Mouse (Mus musculus): Measurements from ENCODE around the gene Rab22a.

Rab22a gene

DNA sequence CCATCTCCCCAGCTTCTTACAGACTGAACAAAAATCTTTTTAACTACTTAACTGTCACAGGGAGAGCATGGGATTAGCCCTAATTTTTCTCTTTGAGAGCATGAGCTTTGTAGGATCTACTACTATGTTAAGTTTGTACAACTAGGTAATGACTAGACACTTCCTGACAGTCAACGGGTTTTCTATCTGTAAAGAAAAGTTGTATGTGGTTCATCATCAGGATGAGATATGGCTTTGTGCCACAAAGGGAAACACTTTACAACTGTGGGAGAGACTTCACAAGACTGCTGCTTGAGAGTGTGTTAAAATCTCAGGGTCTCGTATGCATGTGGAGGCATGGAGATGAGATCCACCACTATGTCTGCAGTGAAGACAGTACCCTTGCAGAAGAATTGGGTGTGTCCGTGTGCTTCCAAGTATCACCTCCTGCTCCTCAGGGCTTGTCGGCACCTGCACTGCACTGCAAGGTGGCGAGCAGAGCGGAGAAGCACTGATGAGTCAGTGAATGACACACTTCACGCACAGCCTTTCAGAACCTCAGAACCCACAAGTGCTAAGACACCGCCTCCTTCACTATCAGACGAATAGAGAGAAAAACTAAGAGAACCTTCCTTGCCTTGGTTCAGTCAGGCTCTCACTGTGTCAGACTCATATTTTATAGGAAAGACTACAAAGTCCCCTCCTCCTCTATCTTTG lies 2.8 kb downstream of the Rab22a start:
- in situ Hi-C loops (cut with MboI; ENCODE audit: low pct_unique_long_range_greater_than_20kb in 1 of 2, low sequenced_read_pairs in 2 of 2, unreplicated experiment in 1 of 2): no loop called here

GRCm38 (mm10) chr2:173664736-173665135 lies 5.2 kb downstream of the Rab22a start:
- in situ Hi-C loops (cut with MboI; ENCODE audit: low pct_unique_long_range_greater_than_20kb in 1 of 2, low sequenced_read_pairs in 2 of 2, unreplicated experiment in 1 of 2): no loop called here

DNA sequence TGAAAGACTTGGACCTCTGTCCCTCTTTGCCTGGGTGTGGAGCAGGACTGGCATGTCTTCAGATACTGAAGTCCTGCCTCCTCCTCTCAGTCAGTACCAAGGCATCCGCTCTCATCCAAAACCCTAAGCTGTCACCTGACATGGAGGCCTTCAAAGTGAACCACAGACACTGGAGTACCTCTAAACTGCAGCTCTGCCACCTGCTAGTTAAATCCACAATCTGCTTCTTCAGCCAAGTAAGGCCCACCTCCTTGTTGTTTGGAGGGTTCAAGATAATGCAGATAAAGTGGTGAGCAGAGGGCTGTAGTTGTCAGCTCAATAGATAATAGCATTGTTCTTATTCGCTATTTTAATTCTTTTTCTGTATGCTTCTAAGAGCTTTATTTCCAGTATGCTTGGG lies 5.7 kb downstream of the Rab22a start:
- in situ Hi-C loops (cut with MboI; ENCODE audit: low pct_unique_long_range_greater_than_20kb in 1 of 2, low sequenced_read_pairs in 2 of 2, unreplicated experiment in 1 of 2): no loop called here

DNA sequence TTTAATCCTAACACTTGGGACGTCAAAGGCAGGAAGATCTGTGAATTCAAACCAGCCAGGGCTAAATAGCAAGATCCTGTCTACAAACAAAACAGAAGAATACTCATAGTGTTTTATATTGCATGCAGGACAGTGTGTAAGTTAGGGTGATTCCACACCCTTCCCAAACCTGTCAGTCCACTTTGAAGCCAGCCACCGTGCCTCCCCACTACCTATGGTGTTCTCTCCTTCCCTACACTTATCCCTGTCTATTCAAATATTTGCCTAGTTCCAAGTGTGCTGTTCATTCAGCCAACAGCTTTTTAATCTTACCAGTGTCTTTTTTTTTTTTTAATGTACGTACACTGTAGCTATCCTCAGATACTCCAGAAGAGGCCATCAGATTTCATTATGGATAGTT lies 7.3 kb downstream of the Rab22a start:
- in situ Hi-C loops (cut with MboI; ENCODE audit: low pct_unique_long_range_greater_than_20kb in 1 of 2, low sequenced_read_pairs in 2 of 2, unreplicated experiment in 1 of 2): no loop called here

GRCm38 (mm10) chr2:173672328-173672896 lies 12.9 kb downstream of the Rab22a start:
- in situ Hi-C loops (cut with MboI; ENCODE audit: low pct_unique_long_range_greater_than_20kb in 1 of 2, low sequenced_read_pairs in 2 of 2, unreplicated experiment in 1 of 2): no loop called here

DNA sequence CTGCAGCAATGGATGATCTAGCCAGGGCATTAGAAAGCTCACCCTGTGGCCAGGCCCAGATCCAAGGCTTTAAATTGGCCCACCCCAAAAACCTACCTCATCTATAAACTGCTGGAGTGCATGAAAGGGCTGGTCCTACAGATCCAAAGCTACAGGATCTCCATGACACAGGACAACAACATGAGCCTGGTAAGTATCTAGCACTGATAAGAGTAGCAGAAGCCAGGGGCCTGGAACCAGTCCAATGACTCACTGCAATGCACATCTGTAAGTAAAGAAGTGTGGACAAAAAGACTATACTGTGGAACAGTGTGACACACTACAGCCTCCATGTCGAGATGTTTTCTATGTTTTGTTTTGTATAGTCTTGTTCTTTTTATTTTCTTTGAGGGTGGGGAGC lies 13.9 kb downstream of the Rab22a start:
- in situ Hi-C loops (cut with MboI; ENCODE audit: low pct_unique_long_range_greater_than_20kb in 1 of 2, low sequenced_read_pairs in 2 of 2, unreplicated experiment in 1 of 2): no loop called here

DNA sequence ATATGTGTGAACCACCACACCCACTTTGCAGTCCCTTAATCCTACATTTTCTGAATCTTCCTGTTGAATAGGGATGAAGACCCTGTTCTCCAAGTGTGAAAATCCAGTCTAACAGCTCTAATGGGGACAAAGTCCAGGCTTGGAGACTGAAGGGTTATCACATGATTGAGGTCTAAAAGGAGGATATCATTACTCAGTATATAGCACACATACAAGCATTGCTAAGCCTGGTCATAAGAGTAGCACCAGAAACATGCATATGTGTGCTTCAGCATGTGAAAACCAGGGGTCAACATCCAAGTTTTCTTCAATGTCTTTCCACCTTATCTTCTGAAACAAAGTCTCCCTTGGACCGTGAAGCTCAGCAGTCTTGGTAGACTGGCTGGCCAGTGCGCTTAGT lies 19.0 kb downstream of the Rab22a start:
- in situ Hi-C loops (cut with MboI; ENCODE audit: low pct_unique_long_range_greater_than_20kb in 1 of 2, low sequenced_read_pairs in 2 of 2, unreplicated experiment in 1 of 2): no loop called here

- in situ Hi-C loops (cut with MboI; ENCODE audit: low pct_unique_long_range_greater_than_20kb in 1 of 2, low sequenced_read_pairs in 2 of 2, unreplicated experiment in 1 of 2): no loop called here
Observed at GRCm38 (mm10) chr2:173679217-173679616, 19.7 kb downstream of the Rab22a start.

- in situ Hi-C loops (cut with MboI; ENCODE audit: low pct_unique_long_range_greater_than_20kb in 1 of 2, low sequenced_read_pairs in 2 of 2, unreplicated experiment in 1 of 2): no loop called here
Observed at GRCm38 (mm10) chr2:173680153-173680552, 20.6 kb downstream of the Rab22a start.

- in situ Hi-C loops (cut with MboI; ENCODE audit: low pct_unique_long_range_greater_than_20kb in 1 of 2, low sequenced_read_pairs in 2 of 2, unreplicated experiment in 1 of 2): no loop called here
Observed at GRCm38 (mm10) chr2:173682773-173683172, 23.2 kb downstream of the Rab22a start.

DNA sequence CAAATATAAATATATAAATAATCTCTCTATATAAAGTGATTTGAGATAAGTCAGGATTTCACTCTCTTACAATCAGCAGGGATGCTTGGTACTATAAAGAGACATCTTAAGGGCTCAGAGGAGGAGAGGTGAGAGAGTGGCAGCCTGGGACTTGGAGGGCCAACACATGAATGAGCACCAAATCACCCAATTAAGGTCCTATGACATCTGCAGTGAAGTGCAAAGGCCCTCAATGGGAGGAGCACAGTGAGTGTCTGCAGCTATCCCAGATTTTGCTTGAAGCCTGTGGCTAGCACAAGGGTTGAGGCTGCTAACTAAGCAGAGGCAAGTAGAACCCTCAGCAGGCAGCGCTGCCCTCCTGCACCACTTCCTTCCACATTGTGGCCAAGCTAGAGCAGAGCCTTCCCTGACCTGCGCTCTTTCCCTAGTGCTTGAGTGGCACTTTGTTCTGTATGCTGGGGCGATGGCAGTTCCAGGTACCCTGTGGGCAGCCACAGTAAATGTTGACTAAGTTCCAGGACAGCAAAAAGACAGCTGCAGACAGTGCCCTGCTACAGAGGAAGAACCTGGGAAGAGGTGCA lies 26.3 kb downstream of the Rab22a start:
- in situ Hi-C loops (cut with MboI; ENCODE audit: low pct_unique_long_range_greater_than_20kb in 1 of 2, low sequenced_read_pairs in 2 of 2, unreplicated experiment in 1 of 2): no loop called here

GRCm38 (mm10) chr2:173687363-173687762 lies 27.8 kb downstream of the Rab22a start:
- in situ Hi-C loops (cut with MboI; ENCODE audit: low pct_unique_long_range_greater_than_20kb in 1 of 2, low sequenced_read_pairs in 2 of 2, unreplicated experiment in 1 of 2): no loop called here

DNA sequence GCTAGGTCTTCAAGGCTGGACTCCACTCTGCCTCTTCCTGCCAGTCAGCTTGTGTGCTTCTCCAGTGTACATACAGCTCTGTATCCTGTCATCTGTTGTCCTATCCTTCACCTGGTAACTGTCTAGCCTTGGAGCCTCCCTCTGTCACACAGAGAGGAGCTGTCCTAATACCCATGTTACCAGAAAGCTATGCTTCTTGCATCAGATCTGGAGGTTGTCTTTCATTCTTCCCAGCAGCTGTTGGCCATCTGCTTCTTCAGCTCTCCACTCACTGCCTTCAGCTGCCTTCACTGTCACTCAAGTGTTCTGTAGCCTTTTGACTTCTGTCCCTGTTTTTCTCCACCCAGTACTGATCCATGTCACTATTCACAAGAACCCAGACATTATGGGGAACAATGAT lies 30.3 kb downstream of the Rab22a start:
- in situ Hi-C loops (cut with MboI; ENCODE audit: low pct_unique_long_range_greater_than_20kb in 1 of 2, low sequenced_read_pairs in 2 of 2, unreplicated experiment in 1 of 2): no loop called here

DNA sequence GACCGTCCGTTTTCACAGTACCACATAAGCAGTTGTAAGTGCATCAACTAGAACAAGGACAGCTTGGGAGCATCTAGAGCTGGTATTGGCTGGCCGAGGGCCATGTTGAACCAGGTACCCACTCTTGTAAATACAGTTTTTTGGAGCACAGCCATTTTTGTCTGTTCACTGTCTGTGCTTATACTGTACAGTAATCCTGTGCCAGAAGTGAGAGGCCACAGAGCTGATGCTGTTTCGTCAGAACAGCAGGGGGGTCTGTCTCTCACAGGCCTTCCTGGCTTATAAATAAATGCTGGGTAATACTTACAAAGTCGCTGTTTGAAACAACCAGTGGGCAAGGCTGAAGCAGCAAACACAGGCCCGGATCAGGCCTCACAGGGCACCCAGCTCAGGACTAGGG lies 32.2 kb downstream of the Rab22a start:
- in situ Hi-C loops (cut with MboI; ENCODE audit: low pct_unique_long_range_greater_than_20kb in 1 of 2, low sequenced_read_pairs in 2 of 2, unreplicated experiment in 1 of 2): no loop called here

- in situ Hi-C loops (cut with MboI; ENCODE audit: low pct_unique_long_range_greater_than_20kb in 1 of 2, low sequenced_read_pairs in 2 of 2, unreplicated experiment in 1 of 2): no loop called here
Observed at GRCm38 (mm10) chr2:173692693-173693092, 33.1 kb downstream of the Rab22a start.

DNA sequence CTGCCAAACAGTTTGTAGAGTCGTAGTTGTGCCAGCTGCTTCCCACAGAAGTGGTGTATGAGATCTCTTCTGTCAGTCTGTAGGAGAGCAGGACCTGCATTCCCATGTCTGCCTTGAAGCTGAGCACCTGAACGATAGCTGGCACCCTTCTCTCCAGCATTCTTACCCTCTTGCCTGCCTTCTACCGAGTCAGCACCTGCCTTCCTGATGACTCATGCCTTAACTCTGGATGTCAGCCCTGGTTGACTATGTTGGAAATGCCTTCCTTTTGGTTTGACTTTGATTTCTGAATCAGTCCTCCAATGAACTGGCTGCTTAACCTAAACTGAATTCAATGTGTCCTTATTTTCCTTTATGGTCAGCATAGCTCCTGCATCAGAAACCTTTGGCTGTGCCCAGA lies 39.3 kb downstream of the Rab22a start:
- in situ Hi-C loops (cut with MboI; ENCODE audit: low pct_unique_long_range_greater_than_20kb in 1 of 2, low sequenced_read_pairs in 2 of 2, unreplicated experiment in 1 of 2): no loop called here

DNA sequence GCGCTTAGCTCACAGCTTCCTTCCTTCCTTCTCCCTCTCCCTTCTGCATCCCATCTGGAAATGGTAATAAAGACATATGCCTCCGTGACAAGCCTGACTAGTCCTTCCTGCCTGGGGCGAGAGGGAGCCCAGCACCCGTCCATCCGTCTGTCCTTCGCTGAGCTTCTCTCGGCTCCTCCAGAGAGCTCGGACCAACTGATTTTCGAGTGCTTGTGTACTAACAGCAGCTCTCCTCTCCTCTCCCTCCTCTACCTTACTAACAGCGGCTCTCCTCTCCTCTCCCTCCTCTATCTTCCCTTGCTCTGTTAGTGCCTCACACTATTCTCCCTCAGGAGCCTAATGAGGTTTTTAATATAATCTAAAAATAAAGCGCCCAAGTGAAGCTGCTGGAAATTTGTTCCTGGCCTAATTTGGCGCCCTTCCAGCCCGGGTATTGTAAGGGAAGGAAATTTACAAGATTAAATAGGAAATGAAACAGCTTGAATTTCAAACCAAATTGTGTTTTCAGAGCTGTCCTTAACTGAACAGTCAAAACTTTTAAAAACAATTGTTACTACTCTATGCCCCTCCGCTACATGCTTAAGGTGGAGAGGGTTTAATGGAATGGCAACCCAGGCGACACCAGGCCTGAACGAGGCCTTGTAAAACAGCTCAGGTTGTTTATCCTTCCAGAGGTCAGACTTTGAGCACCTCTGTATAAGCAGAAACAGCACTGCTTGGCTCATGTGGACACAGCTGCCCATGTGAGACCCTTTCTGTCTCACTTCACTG lies 42.7 kb downstream of the Rab22a start:
- in situ Hi-C loops (cut with MboI; ENCODE audit: low pct_unique_long_range_greater_than_20kb in 1 of 2, low sequenced_read_pairs in 2 of 2, unreplicated experiment in 1 of 2): no loop called here

- in situ Hi-C loops (cut with MboI; ENCODE audit: low pct_unique_long_range_greater_than_20kb in 1 of 2, low sequenced_read_pairs in 2 of 2, unreplicated experiment in 1 of 2): no loop called here
Observed at GRCm38 (mm10) chr2:173702867-173703237, 43.3 kb downstream of the Rab22a start.

GRCm38 (mm10) chr2:173705827-173706551 lies 46.4 kb downstream of the Rab22a start:
- in situ Hi-C loops (cut with MboI; ENCODE audit: low pct_unique_long_range_greater_than_20kb in 1 of 2, low sequenced_read_pairs in 2 of 2, unreplicated experiment in 1 of 2): no loop called here

Measured in mouse embryonic stem cell (cell line).